Mouse (Mus musculus): ENCODE data around the gene Pex6.

Pex6 gene

GRCm38 (mm10) chr17:46774131-46774472 lies 62.8 kb downstream of the Pex6 start:
- no peak for DNase-seq (ENCODE audit: low spot score in 2 of 2)

- no peak for DNase-seq (ENCODE audit: low spot score in 2 of 2)
Observed at GRCm38 (mm10) chr17:46775070-46775469, 63.8 kb downstream of the Pex6 start.
